Mouse (Mus musculus) 416B (cell line): Measurements from ENCODE around the gene Isg20l2.

Source experiments
- DNase-seq: peaks from one replicate; pipeline ENCODE4 v3.0.0; 2011; ENCODE audit warnings: low read depth

Isg20l2 gene

DNA sequence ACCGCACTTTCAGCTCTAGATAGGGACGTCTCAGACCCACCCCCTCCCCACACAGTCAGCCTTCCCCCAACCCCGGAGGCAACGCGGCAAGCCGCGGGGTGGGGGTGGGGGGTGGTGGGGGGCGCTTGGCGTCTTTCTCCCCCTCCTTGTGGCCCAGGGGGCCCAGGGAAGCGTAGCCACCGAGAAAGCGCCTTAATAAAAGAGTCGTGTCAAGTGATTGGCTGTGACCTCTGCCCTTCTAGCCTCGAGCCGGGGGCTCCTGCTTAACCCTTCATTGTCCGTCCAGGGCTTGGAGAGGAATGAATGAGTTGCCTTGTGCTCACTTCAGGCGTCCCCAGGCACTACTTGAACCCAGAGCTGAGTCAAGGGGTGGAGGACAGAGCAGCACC is 17.7 kb downstream of the Isg20l2 start:
- no peak for DNase-seq

DNA sequence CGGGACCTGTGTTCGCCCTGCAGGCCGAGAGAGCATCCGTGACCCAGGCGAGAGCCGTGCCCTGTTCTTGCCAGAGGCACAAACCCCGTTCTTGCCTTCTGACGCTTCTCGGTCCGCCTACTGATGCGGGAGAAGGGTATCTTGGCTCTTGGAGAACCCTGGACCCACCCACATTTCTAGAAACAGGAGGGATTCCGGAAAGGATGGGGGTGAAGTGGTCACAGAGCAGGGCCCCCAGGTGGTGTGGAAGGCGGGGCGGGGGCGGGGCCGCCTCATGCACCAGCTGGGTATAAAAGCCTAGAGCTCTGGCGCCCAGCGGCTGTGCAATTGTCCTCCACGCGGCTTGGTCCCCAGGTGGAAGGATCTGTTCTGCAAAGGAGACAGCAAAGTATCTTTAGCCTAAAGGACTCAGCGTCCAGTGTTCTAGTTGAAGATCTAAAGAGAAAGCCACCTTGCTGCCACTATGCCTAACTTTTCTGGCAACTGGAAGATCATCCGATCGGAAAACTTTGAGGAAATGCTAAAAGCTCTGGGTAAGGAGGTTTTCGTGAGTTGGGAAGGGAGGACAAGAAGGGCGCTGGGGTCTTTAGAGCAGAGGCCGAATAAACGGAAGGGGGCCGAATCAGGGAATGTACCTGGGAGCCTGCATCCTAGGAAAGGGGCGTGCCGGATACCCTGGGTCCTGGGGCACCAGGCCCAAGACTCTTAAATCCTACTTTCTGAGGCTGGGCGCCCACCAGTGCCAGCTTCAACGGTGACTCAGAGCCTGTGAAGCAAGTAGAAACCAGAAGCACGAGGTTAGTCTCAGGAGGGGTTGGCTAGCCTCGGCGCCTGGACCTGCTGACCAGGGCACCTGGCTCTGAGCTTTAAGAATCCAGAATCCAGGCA is 18.5 kb downstream of the Isg20l2 start, which contains the start of gene Crabp2:
Gene Crabp2, plus strand, starts transcription at position 289 of the 888 bp plus-strand sequence.
- DNase-seq, result no peak

DNA sequence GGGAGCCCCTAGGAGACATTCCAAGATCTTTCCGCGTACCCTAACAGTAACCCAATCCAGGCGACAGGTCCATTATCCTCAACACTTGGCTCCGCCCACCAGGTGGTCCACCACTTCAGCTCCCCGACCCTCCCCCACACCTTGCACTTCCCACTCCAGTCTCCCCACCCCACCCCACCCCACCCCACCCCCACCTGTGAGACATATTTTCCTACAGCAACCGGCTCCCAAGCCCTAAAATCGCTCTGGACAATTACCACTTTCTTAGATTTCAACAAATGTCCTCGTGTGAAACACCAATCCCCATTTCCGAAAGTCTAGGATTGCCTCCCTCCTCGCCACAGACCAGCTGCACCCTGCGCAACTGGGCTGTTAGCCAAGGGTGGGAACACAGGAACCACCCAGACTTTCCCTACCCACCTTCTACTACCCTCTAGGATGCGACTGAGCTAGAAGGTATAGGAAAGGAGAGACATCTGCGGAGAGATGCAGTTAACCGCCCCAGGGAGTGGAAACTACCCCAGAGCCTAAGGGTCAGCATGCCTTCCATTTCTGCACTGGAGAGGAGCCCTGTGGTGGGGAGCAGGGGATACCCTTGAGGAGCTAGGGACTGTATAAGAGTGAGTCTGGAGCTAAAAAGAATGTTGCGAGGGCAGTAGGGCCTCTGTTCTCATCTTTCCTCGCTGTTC is 19.3 kb downstream of the Isg20l2 start:
- no peak for DNase-seq

- no peak for DNase-seq
These were observed 19.9 kb downstream of the Isg20l2 start for GRCm38 (mm10) chr3:87949955-87950515.

DNA sequence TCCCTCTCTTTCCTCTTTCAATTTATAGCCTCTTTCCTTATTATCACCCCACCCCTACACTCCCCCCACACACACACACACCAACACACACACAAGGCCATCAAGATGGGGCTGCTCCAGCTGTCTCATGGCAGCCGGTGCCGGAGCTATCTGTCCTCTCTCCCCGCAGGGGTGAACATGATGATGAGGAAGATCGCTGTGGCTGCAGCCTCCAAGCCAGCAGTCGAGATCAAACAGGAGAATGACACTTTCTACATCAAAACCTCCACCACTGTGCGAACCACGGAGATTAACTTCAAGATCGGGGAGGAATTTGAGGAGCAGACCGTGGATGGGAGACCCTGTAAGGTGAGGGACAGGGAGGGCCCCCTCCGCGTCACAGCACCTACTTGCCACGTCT is 21.8 kb downstream of the Isg20l2 start:
- no peak for DNase-seq

DNA sequence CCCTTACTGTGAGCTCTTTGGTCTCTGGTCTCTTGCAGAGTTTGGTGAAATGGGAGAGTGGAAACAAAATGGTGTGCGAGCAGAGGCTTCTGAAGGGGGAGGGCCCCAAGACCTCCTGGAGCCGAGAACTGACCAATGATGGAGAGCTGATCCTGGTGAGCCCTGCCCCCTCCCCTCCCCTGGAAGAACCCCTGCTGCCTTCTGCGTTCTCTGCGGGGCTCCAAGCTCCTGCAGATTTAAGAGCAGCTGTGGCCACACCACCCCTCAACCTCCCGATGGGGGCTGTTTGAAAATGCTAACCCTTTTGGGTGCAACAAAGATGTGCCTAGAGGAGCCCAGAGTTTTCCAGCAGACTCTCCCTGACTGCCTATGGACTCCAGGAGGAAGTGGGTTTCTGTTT is 22.3 kb downstream of the Isg20l2 start:
- DNase-seq, result no peak

DNA sequence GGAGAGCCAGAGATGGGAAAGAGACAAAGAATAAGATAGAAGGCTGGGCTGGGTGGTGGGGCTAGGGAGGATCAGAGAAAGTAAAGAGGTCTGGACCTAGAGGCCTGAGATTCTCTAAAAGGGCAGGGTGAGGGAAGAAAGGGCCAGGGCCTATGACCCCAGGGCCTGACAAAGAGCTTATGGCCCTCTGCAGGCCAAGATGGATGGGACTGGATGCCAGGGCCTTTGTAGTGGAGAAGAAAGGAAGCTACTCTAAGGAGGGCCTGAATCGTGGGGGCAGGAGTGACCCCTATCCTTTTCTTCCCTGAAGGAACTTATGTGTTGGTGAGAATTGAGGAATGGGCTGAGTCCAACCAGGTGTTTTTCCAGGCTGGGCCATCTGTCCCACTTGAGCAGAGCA is 27.9 kb downstream of the Isg20l2 start:
- DNase-seq, result no peak

DNA sequence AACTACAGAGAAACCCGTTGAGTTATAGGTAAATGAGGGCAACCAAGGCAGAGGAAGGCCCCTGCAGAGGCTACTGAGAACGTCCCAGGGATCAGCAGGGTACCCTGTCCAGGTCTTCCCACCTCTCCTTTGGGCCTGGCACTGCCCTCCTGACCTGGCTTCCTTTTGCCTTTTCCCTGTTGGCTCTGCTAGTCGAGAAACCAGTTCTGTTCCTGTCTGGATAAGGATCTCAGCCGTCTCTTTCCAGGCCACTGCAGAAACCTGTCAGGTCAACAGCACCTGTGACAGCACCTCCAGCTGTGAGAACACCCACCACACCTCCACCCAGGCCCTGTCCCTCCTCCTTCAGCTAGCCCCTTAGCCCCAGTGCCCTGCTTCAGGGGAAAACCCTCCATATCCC is 28.4 kb downstream of the Isg20l2 start:
- DNase-seq, result no peak

GRCm38 (mm10) chr3:87958967-87959366 is 28.9 kb downstream of the Isg20l2 start:
- no peak for DNase-seq

DNA sequence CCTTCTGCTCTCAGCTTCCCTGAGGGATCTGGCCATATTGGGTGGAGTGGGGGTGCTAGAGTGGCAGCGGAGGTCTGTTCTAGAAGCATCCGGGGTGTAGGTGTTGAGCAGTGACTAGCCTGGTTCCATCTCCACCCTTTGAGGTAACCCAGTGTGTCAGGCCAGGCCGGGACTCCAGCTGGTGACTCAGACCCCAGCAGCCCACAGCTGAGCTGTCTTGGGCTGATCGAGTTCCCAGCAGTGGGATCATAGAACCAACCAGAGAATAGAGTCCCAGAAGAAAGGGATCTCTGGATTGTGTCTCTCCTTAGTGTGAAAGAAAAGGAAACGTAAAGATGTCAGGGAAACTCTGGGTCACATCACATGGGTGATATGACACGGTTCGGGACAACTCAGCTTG is 29.3 kb downstream of the Isg20l2 start:
- DNase-seq, result no peak

GRCm38 (mm10) chr3:87960191-87960585 is 30.1 kb downstream of the Isg20l2 start:
- DNase-seq, result no peak

DNA sequence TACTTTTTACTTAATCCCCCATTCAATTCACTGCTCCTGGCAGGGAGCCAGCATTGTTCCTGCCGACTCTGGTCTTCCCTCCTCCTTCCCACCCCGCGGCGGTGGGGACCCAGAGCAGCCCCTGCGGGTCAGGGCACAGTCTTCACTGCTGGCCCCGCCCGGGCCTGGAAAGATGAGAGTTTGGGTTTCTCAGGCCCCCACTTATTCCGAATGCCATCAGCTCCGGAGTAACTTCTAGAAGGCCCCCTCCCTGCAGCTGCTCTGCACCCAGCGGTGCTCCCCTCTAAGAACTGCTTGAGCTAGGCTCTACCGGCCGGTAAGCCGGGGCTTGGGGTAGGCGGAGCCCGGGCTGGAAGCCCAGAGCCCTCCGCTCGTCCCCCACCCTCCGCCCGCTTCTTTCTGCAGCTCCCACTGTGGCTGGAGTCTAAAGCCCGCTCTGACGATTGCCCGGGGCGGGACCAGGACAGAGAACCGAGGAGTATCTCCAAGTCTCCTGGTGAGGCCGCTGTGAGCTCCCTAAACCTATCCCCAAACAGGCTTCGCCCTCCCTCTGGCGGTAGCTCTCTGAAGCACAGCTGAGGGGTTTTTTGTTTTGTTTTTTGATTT is 30.6 kb downstream of the Isg20l2 start:
- DNase-seq, result peak; percentile 95

DNA sequence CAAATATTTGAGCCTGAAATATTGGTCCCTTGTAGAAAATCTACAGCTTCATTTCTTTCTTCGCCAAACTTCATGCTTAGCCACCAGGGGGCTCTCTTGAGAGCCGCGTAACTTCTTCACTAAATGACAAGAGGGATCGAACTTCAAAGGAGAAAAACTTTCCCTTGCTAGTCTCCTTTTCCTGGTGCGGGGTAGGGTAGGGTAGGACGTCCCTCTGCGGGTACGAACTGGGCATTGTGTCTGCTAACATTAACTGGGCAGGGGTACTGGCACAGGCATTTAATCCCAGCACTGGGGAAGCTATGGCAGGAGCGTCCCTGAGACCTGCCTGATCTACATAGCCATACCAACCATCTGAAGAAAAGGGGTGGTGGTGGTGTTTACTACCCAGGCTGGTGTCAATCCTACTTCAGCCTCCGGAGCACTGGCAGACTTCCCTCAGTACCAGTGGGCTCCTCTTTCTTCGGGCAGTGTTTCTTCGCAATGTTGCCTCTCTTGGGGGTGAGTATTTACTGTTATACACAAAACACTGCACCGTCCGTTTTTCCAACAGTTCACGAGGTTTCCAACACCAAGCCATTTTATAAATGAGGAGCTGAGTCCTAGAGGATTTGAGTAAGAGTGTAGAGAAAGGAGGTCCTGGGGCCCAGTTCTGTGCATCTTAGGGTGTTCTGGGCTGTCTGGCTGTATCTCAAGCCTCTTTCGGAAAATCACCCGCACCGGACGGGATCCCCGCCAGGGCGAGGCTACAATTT is 40.2 kb downstream of the Isg20l2 start:
- peak; percentile 70 for DNase-seq

GRCm38 (mm10) chr3:87970939-87971488 is 40.9 kb downstream of the Isg20l2 start, which contains the start of gene Nes:
Gene Nes (plus strand): TSS chr3:87971078.
- DNase-seq, result no peak

DNA sequence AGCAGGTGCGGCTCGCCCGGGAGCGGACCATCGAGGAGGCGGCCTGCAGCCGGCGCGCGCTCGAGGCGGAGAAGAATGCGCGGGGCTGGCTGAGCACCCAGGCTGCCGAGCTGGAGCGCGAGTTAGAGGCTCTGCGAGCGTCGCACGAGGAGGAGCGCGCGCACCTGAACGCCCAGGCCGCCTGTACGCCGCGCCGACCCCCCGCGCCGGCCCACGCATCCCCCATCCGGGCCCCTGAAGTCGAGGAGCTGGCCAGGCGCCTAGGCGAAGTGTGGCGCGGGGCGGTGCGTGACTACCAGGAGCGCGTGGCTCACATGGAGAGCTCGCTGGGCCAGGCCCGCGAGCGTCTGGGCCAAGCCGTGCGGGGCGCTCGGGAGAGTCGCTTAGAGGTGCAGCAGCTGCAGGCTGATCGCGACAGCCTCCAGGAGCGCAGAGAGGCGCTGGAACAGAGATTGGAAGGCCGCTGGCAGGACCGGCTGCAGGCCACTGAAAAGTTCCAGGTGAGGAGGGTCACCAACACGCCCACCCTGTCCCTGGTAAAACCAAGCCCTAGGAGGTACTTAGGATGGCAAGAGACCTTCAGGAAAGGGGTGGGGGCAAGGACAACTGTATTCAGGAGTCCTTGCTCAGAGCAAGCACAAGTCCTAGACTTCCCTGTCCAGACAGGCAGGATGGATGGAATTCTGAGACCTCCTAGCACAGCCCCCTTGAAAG is 41.5 kb downstream of the Isg20l2 start:
- no peak for DNase-seq

- no peak for DNase-seq
These were observed 42.1 kb downstream of the Isg20l2 start for GRCm38 (mm10) chr3:87972203-87972664.

GRCm38 (mm10) chr3:87972776-87973175 is 42.7 kb downstream of the Isg20l2 start:
- DNase-seq, result no peak

DNA sequence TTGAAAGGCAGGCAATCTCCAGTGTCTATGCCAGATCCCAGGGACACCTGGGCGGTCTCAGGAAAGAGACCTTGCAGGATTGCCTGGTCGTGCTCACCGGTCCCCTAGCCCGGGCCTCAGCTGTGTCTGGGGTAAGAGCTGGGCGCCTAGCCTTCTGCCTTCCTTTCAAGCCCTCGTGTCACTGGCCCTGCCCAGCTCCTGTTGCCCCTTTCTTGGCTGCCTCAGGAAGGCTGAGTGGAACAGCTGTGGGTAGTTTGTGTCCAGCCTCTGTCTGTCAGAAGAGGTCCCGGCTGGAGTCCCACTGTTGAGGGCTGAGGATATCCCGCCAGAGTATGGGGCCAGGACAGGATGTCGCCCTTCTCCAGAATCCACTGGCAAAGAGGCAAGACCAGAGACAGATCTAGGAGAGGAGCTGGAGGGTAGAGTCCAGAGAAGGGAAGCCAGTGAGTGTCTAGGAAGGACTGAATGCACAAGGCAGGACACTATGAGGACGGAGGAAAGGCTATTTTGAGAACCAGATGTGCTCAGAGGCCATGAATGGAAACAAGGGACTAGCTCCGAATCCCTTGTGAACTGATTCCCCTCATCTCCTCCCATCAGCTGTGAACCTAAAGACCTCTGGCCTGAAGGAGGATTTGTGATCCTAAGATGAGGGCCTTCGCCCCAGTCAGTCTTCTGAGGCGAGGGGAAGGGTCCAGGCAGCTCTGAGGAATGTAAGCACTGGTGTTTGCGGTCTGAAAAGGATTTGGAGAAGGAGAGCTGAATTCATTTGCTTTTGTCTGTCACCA is 43.7 kb downstream of the Isg20l2 start:
- no peak for DNase-seq

DNA sequence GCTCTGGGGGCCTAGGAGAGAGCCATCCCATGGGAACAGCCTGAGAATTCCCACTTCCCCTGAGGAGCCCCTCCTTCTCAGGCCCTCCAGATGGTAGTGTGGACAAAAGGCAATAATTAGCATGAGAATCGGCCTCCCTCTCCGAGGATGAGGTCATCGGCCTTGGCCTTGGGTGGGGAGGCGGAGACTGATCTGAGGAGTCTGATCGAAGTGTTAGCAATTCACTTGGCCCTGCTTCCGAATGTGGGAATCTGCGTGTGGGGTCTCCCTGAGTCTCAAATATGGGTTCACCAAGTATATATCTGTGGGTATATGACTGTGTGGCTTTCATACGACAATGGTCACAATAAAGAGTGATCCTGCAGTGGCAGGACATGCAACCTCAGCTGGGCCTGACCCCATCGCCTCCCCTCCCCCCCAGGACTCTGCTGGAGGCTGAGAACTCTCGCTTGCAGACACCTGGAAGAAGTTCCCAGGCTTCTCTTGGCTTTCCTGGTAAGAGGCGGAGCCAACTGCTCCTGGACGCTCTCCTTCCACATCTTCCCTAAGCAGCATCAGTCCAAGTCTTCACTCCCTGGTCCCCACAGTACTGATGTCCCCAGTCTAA is 44.4 kb downstream of the Isg20l2 start:
- DNase-seq, result no peak
